Mouse (Mus musculus) heart, embryonic 11.5 days (tissue): ENCODE results near the gene Gm17606. TPM values are rescaled to one million over a fixed set of nuclear protein-coding genes. Genes with fewer than 3 reads are reported as not detected.

Source experiments
- ATAC-seq: fragments of 200-750 bp; cut with Nextera tagmentation; replicated peaks from 2 replicates; pipeline ENCODE4 v1.8.0; 2017; ENCODE audit warnings: moderate library complexity; ENCODE audit not compliant: insufficient number of reproducible peaks, low FRiP score, low TSS enrichment
- H3K27ac ChIP-seq: fragments of 300-500 bp; sonication (generic); 2 replicates; pipeline ENCODE4 v1.5.1; 2014; ENCODE audit warnings: mild to moderate bottlenecking, low read depth, low read length
- H3K27me3 ChIP-seq: fragments of 300-500 bp; sonication (generic); 2 replicates; pipeline ENCODE4 v1.6.1; 2014; ENCODE audit warnings: mild to moderate bottlenecking, low read length, mixed read lengths; ENCODE audit not compliant: control insufficient read depth, insufficient read depth
- H3K36me3 ChIP-seq: fragments of 300-500 bp; sonication (generic); 2 replicates; pipeline ENCODE4 v1.6.1; 2014; ENCODE audit warnings: mild to moderate bottlenecking, low read length, moderate library complexity, mixed read lengths; ENCODE audit not compliant: control insufficient read depth, insufficient read depth
- H3K4me1 ChIP-seq: fragments of 300-500 bp; sonication (generic); 2 replicates; pipeline ENCODE4 v1.6.1; 2014; ENCODE audit warnings: low read length; ENCODE audit not compliant: control insufficient read depth, insufficient read depth
- H3K4me2 ChIP-seq: fragments of 300-500 bp; sonication (generic); 2 replicates; pipeline ENCODE4 v1.6.1; 2014; ENCODE audit warnings: mild to moderate bottlenecking, moderate library complexity
- H3K4me3 ChIP-seq: fragments of 300-500 bp; sonication (generic); 2 replicates; pipeline ENCODE4 v1.5.1; 2014; ENCODE audit warnings: low read depth, low read length
- H3K9ac ChIP-seq: fragments of 300-500 bp; sonication (generic); 2 replicates; pipeline ENCODE4 v1.6.1; 2014; ENCODE audit warnings: mild to moderate bottlenecking, low read depth, low read length, moderate library complexity
- H3K9me3 ChIP-seq: fragments of 300-500 bp; sonication (generic); replicated peaks from 2 replicates; pipeline ENCODE4 v1.6.1; 2016; ENCODE audit warnings: low read length; ENCODE audit not compliant: control insufficient read depth
- WGBS: fragments of 180-500 bp; shearing (Covaris S2); extraction: QIAGEN DNeasy Blood & Tissue Kit; methylation state at CpG from one replicate; pipeline ENCODE4 v1.1.7; 2014; ENCODE audit not compliant: insufficient replicate concordance; 5-methylcytosine and 5-hydroxymethylcytosine counted together
- polyA plus RNA-seq: library from polyadenylated mRNA; unstranded; fragments of >200 nt; fragmentation: Nextera tagmentation; extraction: Ambion mirVana; gene quantifications from 2 replicates; pipeline ENCODE4 v1.2.1, GENCODE M21; 2014

The Gm17606 gene
- polyA plus RNA-seq, 1 experiment from 2014 or later = not detected

DNA sequence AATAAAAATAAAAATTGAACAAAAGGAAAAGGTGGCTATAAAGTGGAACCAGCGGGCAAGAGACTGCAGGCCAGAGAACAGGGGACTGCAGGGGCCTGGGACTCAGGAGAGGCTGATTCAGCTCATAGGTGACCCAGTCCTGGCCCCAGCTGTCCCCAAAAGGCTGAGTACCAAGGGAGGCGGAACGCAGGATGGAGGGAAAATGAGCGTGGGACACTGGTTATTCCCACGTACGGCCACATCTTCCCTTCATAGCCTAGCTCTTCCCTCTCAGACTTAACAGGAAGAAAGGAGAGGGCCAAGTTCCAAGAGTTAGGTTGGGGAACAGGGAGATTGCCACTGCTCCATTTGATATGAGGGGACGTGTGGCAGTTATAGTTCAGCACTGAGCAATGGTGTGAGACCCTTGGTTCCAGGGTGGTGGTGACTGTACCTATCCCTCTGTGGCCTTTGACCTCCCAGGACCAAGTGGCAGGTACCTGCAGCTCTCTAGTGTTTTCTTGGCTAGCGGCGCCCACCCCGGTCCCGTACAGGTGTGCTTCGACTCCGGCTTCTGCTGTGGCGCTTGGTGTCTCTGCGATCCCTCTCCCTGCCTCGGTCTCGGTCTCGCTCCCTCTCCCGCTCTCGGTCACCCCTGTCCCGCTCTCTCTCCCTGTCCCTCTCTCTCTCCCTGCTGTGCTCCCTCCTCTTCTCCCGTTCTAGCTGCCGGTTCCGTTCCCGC is 1.6 kb downstream of the Gm17606 start:
- Histone ChIP-seq H3K4me2 (no peak overlapping the region), H3K9me3 (no peaks in the 10 kb centered on the region), H3K27me3 (no peaks in the 10 kb centered on the region), H3K4me1 (peaks cover 7% of the 10 kb centered on the region; the same call in 1 of the 2 replicates), H3K27ac (no peak overlapping the region), H3K9ac (no peak overlapping the region), H3K36me3 (peaks cover 47% of the 10 kb centered on the region), H3K4me3 (no peak overlapping the region)
- 79% methylated on average over 25 of the region's 25 CpGs for WGBS
- no peak for ATAC-seq

DNA sequence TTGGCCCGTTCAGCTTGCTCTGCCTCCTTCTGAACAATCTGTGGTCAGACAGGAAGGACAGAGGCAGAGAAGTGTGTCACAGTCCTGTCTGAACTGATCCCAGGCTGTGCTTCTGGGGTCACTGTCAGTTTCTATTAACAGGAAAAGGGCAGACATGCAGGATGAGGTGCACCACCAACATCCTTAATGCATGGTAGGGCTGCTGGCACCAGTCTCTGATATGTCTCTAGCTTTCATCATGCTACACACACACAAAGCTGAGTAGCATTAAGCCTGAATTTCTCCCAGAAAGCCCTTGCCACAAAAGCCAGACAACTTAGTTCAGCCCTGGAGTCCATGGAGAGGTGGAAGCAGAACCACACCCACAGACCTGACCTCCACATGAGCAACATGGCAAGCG is 2.3 kb downstream of the Gm17606 start:
- 83% methylated on average over 2 of the region's 2 CpGs for WGBS

DNA sequence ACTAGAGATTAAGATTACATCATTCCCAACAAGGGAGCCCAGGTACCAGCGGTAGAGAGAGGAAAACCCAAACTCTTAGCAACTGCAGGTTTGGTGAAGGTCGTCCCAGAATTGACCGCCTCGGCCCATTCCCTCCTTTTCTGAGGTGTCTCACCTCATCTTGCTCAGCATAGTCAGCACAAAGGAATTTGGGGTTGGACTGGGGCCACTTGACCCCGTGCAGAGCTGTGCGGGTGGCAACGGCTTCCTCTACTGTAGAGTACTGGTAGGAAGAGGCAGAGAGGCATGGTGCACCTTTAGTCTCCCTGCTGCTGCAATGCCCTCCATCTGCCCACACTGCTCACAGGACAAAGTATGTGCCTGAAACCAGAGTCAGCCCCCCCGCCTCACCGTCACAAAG is 3.5 kb downstream of the Gm17606 start:
- H3K4me1 ChIP-seq = peaks cover 10% of the 10 kb centered on the region
- no peaks in the 10 kb centered on the region for H3K27me3 ChIP-seq
- WGBS = 85% methylated on average over 9 of the region's 9 CpGs
- ATAC-seq = no peak
- H3K4me2 ChIP-seq = no peak overlapping the region
- H3K27ac ChIP-seq = no peak overlapping the region
- no peak overlapping the region for H3K9ac ChIP-seq
- H3K9me3 ChIP-seq = no peaks in the 10 kb centered on the region
- H3K36me3 ChIP-seq = peaks cover 54% of the 10 kb centered on the region
- H3K4me3 ChIP-seq = no peak overlapping the region

More for the DNA sequence above, 2.3 kb downstream of the Gm17606 start:
- no peak for ATAC-seq
- Histone ChIP-seq H3K4me3 (no peak overlapping the region), H3K9me3 (no peaks in the 10 kb centered on the region), H3K36me3 (peaks cover 48% of the 10 kb centered on the region), H3K4me1 (peaks cover 7% of the 10 kb centered on the region; the same call in 1 of the 2 replicates), H3K27me3 (no peaks in the 10 kb centered on the region), H3K9ac (no peak overlapping the region), H3K27ac (no peak overlapping the region), H3K4me2 (no peak overlapping the region)

DNA sequence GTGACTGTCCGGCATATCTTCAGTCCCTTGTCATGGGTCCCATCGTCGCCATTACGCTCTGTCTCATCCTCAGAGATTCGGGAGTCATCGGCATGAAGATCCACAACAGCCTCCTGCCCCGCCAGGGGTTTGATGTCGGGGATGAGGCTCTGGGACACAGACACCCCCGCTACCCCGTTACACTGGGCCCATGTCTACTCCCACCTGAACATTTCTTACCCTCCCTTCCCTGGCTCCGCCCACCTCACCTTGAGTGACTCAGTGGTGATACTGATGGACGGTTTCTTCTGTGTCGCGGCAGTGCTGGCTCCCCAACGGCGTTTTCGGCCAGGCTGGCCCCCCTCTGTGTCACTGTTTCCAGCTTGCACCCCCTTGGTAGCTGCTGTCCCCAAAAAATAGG is 5.7 kb downstream of the Gm17606 start:
- ATAC-seq = no peak
- Histone ChIP-seq H3K9me3 (no peaks in the 10 kb centered on the region), H3K4me3 (no peak overlapping the region), H3K9ac (no peak overlapping the region), H3K36me3 (peaks cover 71% of the 10 kb centered on the region), H3K27me3 (no peaks in the 10 kb centered on the region), H3K4me1 (peaks cover 3% of the 10 kb centered on the region), H3K4me2 (no peak overlapping the region), H3K27ac (no peak overlapping the region)
- 93% methylated on average over 17 of the region's 17 CpGs for WGBS

DNA sequence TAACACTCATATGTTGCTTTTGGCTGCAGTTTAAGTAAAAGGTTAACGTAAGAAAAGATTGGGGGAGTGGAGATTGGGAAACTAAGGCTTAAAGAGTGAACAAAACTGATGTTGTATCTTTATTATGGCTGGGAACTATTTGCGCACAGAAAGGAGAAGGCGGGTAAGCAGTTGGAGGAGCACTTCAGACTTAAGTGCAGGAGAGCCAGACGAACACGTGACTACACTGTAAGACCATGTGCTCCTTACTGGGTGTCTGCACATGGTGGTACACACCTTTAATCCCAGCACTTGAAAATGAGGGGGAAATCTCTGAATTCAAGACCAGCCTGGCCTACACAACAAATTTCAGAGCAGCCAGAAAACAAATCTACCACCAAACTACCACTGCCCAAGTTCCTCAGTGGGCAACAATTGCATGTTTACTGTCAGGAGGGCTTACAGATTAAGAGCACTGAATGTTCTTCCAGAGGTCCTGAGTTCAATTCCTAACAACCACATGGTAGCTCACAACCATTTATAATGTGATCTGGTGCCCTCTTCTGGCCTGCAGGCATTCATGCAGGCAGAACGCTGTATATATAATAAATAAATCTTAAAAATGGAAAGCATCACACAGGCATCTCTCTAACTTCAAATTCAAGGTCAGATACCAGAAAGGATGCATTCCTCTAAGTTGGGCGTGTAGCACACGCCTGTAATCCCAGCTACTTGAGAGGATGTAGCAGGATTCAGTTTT is 6.3 kb downstream of the Gm17606 start:
- ATAC-seq = no peak
- WGBS = 95% methylated on average over 8 of the region's 8 CpGs
- H3K27me3 ChIP-seq = no peaks in the 10 kb centered on the region

DNA sequence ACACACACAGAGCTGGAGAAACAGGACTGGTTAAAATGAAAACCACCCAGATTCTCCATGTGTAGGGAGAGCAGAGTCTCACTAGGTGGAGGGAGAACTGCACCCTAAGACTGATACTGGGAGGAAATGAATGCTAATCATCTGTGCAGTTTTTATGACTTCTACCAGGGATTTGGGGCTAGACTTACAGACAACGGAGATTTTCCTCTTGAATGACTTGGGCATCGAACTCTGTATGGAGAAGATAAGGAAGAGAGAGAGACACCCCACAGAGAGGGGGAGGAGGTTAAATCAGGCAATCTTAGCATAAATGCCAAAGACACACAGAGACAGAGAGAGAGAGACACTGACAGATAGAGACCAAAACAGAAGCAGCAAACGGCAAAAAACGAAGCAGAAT is 7.1 kb downstream of the Gm17606 start:
- Histone ChIP-seq H3K4me1 (peaks cover 16% of the 10 kb centered on the region), H3K9me3 (no peaks in the 10 kb centered on the region), H3K9ac (no peak overlapping the region), H3K36me3 (peaks cover 64% of the 10 kb centered on the region), H3K4me3 (no peak overlapping the region), H3K27ac (no peak overlapping the region), H3K4me2 (no peak overlapping the region), H3K27me3 (no peaks in the 10 kb centered on the region)
- no peak for ATAC-seq
- 78% methylated on average over 4 of the region's 4 CpGs for WGBS

More for the DNA sequence above, 6.3 kb downstream of the Gm17606 start:
- H3K9ac ChIP-seq = no peak overlapping the region
- H3K4me3 ChIP-seq = no peak overlapping the region
- peaks cover 9% of the 10 kb centered on the region for H3K4me1 ChIP-seq
- no peak overlapping the region for H3K27ac ChIP-seq
- H3K4me2 ChIP-seq = no peak overlapping the region
- H3K36me3 ChIP-seq = peaks cover 72% of the 10 kb centered on the region
- no peaks in the 10 kb centered on the region for H3K9me3 ChIP-seq

DNA sequence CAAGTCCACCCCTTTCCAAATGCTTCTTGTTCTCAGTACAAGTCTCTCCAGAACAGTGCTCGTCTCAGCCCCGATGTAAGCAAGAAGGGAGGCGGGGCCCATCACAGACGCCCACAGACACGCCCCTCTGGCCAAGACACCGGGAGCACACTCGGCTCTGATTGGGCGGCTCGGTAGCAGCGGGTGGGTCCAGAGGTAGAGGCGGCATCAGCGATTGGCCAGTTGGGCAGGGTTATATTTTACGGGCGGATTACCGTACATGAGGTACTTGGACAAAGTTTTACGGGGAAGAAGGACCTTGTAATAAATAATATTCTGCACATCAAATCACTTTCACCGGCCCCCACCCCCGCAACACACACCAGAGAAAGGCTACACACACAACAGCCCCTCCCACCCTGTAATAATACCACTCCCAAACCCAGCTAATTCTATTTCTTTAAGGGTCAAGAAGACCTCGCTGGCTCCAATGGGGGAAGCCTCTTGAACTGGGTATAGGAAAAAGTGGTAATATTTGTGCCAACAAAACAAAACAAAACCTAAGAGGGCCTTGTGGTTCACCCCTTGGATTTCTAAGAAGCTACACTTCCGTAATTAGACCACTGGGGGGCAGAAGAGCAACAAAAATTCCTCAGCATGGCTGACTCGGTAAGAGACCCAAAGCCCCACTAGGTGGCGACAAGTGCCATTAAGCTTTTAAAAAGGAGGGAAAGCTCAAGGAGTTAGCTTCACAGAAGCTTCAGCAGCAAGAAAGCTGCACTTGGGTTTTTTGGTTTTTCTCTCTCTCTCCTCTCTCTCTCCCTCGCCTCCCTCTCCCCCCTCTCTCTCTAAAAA is 10.1 kb downstream of the Gm17606 start:
- peaks cover 25% of the 10 kb centered on the region for H3K4me1 ChIP-seq
- no peak; the same call in 1 of the 2 replicates for ATAC-seq
- H3K4me3 ChIP-seq = no peak overlapping the region
- H3K4me2 ChIP-seq = no peak overlapping the region
- no peak overlapping the region for H3K9ac ChIP-seq
- no peaks in the 10 kb centered on the region for H3K27me3 ChIP-seq
- WGBS = 59% methylated on average over 23 of the region's 23 CpGs
- peaks cover 38% of the 10 kb centered on the region for H3K36me3 ChIP-seq
- H3K9me3 ChIP-seq = no peaks in the 10 kb centered on the region
- no peak overlapping the region for H3K27ac ChIP-seq

DNA sequence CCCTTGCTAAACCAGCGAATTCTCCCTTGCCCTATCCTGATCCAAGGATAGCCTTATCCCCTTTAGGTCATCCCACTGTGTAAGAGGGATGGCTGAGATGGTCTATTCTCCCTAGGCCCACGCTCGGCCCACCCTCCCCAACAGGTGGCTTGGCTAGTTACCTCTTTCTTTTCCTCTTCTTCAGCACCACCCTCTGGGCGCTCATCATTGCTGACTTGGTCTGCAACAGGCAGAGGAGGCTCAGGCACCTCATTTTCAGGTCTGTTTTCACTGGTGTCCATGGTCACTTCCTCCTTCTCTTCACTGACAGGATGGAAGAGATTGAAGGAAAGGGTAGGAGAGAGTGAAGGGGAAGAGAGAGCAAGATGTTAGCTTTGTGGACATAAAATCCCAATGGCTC is 10.8 kb downstream of the Gm17606 start:
- Histone ChIP-seq H3K4me3 (no peak overlapping the region), H3K9ac (no peak overlapping the region), H3K4me1 (peaks cover 25% of the 10 kb centered on the region), H3K36me3 (peaks cover 33% of the 10 kb centered on the region), H3K27me3 (no peaks in the 10 kb centered on the region), H3K27ac (no peak overlapping the region), H3K9me3 (no peaks in the 10 kb centered on the region), H3K4me2 (no peak overlapping the region)
- WGBS = 75% methylated on average over 4 of the region's 4 CpGs
- no peak for ATAC-seq
